Mouse (Mus musculus) CD4-positive, CD25-positive, alpha-beta regulatory T cell, adult 2 months (primary cell): ENCODE measurements at regions not wholly inside any gene's neighbourhood (a gene's known extent, or its start where the extent isn't known, plus 50 kb on each side); places are given as distances from the start of the nearest gene placed in this dataset.
A peak's percentile ranks its signal among the peaks of the same experiment; 100 is the strongest.

Experiments
- DNase-seq: peaks from one replicate; pipeline ENCODE4 v3.0.0-alpha.2; 2012; ENCODE audit warnings: low read depth, low spot score

DNA sequence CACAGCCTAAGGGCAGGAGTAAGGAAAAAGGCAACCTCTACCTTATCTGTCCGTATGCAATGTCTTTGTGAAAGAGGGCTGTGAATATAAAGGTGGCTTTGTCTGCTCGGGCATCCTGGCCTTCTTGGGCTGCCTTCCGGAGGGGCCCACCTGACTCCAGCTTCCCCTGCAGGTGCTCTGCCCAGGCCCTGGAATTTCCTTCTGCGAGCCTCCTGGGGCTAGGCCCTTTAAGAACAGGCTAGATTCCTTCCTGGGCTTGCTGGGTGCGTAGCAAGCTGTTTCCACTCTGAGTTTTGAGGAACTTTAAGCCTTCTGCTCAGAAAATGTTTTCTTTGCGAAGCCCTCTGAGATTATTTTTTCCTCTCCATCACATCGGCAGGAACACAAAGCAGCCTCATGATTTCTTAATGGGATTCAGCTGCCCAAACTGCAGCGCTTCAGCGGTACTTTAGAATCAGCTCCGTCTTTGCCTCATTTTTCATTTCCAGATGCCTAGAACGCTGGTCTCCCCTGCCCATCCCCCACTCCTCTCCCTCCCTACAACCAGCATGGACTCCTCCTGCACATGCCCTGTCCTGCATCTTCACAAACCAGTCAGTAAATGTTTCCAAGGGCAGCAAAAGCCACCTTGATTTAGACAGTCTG is 72.9 kb upstream of the Frmd6 start:
- DNase-seq = no peak

DNA sequence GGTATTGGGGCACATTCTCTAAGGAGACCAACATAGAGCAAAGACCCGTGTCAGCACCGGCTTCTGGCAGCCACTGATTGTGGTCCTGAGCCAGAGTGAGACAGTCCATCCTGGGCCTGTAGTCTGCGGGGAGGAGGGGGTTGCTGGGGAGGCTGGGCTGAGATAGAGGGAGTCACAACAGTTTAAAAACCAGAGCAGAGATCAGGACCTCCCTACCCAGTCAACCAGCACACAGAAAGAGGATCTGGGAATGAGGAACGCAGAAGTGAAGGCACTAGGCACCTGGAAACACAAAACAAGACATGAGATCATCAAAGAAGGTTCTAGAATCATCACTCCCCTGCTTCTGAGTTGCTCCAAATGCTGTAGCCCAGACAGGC is 72.4 kb upstream of the Frmd6 start:
- no peak for DNase-seq

- DNase-seq = no peak
Observed at GRCm38 (mm10) chr12:70753458-70753857, 71.9 kb upstream of the Frmd6 start.

- DNase-seq = no peak
Observed at GRCm38 (mm10) chr12:70758080-70758479, 67.2 kb upstream of the Frmd6 start.

DNA sequence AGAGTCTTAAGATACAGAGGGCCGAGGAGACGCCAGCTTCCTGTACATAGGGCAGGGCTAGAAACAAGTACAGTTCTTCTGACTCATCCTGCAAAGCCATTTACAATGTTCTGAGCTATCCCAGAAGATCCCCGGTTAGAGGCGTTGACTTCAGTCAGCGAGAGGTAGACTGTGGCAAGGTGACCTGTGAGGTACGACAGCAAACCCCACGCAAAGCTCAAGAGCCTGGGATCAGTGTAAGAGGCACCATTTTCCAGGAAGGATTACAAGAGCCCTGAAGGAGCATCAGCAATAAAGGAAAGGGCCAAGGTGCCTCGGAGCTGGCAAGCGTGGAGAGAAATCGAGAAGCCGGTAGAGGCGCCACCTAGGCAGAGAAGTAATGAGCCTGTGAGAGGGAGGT is 61.8 kb upstream of the Frmd6 start:
- DNase-seq = no peak

DNA sequence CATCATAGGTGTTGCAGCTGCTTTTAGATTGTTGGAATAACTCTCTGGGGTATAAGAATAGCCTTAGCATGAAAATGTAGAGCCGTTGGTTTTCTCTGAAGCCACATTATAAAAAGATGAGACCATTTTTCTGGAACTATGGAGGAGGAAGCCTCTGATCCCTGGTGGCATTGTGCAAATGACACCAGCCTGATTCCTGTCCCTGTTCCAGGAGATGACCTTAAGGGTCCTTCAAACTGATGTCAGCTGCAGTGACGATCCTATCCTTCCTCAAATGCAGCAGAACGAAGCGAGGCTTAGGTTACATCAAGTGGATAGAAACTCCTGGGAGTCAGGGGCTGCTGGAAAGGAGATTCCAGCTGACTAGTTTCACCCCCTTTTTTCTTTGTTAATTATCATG is 59.0 kb upstream of the Frmd6 start:
- DNase-seq = no peak

- DNase-seq = peak; percentile 27
Observed at GRCm38 (mm10) chr12:70767959-70768358, 57.4 kb upstream of the Frmd6 start.

- DNase-seq = no peak
Observed at GRCm38 (mm10) chr12:70768745-70769144, 56.6 kb upstream of the Frmd6 start.

DNA sequence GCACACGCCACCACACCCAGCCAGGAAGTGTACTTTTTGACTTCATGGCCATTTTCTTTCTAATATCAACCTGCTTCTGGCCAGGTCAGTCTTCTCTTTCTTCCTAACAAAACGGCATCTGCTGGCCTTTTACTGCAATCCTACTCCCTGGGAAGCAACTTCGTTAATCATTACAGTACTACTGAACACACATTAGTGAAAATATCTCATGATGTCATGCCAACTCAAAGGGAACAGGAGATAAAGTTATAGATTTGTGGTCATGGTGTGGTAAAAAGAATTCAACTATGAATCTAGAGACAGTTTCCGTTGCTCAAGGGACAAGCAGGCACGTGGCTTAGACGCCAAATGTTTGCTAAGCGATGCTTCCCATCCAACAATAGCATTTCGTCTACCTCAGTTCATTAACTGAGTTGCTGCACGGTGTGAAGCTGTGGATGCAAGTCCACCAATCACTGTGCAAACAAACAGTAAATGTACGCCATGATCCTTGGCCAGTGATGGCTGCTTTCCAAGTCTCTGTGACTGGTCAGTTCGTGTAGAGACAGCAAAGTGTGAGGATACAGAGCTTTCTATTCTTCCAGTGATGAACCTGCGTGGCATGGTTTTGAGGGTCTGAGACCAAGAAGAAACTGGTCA is 55.7 kb upstream of the Frmd6 start:
- DNase-seq = no peak

DNA sequence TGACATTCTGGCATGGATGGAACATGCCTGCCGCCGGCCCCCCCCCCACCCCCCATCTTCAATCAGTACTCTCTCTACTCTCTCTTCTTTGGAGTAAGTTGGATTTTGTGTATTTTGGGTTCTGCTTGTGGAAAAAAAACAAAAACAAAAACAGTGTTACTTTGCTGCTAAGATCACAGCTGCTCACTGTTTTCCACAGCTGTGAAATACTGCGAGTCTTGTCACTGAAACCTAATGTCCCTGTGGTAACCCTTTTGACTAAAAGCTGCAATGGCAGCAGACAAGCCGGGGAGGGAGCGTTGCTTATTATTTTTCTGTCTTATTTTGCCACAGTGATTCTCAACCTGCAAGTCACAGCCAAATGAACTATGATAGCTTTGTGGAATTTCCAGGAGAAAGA is 51.3 kb upstream of the Frmd6 start:
- no peak for DNase-seq

- DNase-seq = no peak
Observed at GRCm38 (mm10) chr12:70774816-70775591, 50.3 kb upstream of the Frmd6 start.
